ENCODE assay signal across 8 mouse cellular contexts in genomic region chr2:180566240-180566913, GRCm38 (mm10). TPM values are rescaled to one million over a fixed set of nuclear protein-coding genes. Genes with fewer than 3 reads are reported as not detected.
DNase-seq lines count a peak whose midpoint lies in the region; ATAC-seq and TF ChIP-seq lines count a peak whose summit lies in the region.

No protein-coding gene starts in this region.

- peaks cover 8% of the 10 kb centered on the region; the same call in 1 of the 2 replicates for H3K4me1 ChIP-seq in forebrain, embryonic 14.5 days (ENCODE audit: control insufficient read depth, insufficient read depth, low read length)
- peaks cover 24% of the 10 kb centered on the region for H3K4me1 ChIP-seq in forebrain, embryonic 13.5 days
- H3K4me1 ChIP-seq in thymus, adult 2 months (replicated peaks; ENCODE audit: control insufficient read depth, insufficient read depth, low read length) = no peaks in the 10 kb centered on the region

- WGBS in forebrain, embryonic 14.5 days = 34% methylated on average over 13 of the region's 13 CpGs
- WGBS in forebrain, embryonic 13.5 days = 34% methylated on average over 13 of the region's 13 CpGs
- 39% methylated on average over 13 of the region's 13 CpGs for WGBS in thymus, adult 2 months

- no peak for ATAC-seq in forebrain, embryonic 14.5 days
- ATAC-seq in forebrain, embryonic 13.5 days = no peak
- peak; percentile 38 for ATAC-seq in inflammation-experienced regulatory T-cells, adult 6 months
- ATAC-seq in megakaryocyte, adult 5-6 weeks (ENCODE audit: poor library complexity, severe bottlenecking) = peak; percentile 79

- no peak for TF ChIP-seq POLR2A in thymus, adult 2 months (IDR thresholded peaks at IDR 0.05; ENCODE audit: control insufficient read depth, extremely low read depth, insufficient read depth, low read length, poor library complexity)

- H3K27me3 ChIP-seq in forebrain, embryonic 14.5 days (replicated peaks; ENCODE audit: control insufficient read depth, insufficient read depth, low read length) = no peaks in the 10 kb centered on the region
- peaks cover 14% of the 10 kb centered on the region; the same call in 1 of the 2 replicates for H3K27me3 ChIP-seq in forebrain, embryonic 13.5 days
- H3K27me3 ChIP-seq in thymus, adult 2 months (ENCODE audit: control insufficient read depth, insufficient read depth, low read length) = no peaks in the 10 kb centered on the region

- H3K4me3 ChIP-seq in forebrain, embryonic 14.5 days (ENCODE audit: low read depth, low read length) = no peak overlapping the region
- no peak overlapping the region for H3K4me3 ChIP-seq in forebrain, embryonic 13.5 days
- H3K4me3 ChIP-seq in thymus, adult 2 months (ENCODE audit: control insufficient read depth, insufficient read depth, low read length) = no peak overlapping the region

- no peak overlapping the region for H3K27ac ChIP-seq in forebrain, embryonic 14.5 days (ENCODE audit: low read depth, low read length)
- H3K27ac ChIP-seq in forebrain, embryonic 13.5 days = no peak overlapping the region
- H3K27ac ChIP-seq in thymus, adult 2 months (ENCODE audit: control insufficient read depth, insufficient read depth, low read length) = no peak overlapping the region

- DNase-seq in forebrain, embryonic 14.5 days (ENCODE audit: low spot score) = peak; percentile 60
- peak; percentile 42 for DNase-seq in thymus, adult 2 months
- DNase-seq in thymus, adult 18-20 months = no peak
- DNase-seq in cerebellum, adult 9-11 months = peak; percentile 31
- peak; percentile 71 for DNase-seq in thymus, postnatal 4 days

- no peak overlapping the region for H3K4me2 ChIP-seq in forebrain, embryonic 14.5 days (ENCODE audit: low read length)
- H3K4me2 ChIP-seq in forebrain, embryonic 13.5 days = no peak overlapping the region

- H3K9me3 ChIP-seq in forebrain, embryonic 14.5 days (replicated peaks; ENCODE audit: control insufficient read depth, low read length) = no peaks in the 10 kb centered on the region
- H3K9me3 ChIP-seq in forebrain, embryonic 13.5 days (replicated peaks) = no peaks in the 10 kb centered on the region

- TF ChIP-seq CTCF in thymus, adult 2 months (IDR thresholded peaks at IDR 0.05; ENCODE audit: borderline replicate concordance, control insufficient read depth, extremely low read depth, insufficient read depth, low read length, poor library complexity) = no peak

- H3K9ac ChIP-seq in forebrain, embryonic 14.5 days (ENCODE audit: low read length) = no peak overlapping the region
- no peak overlapping the region for H3K9ac ChIP-seq in forebrain, embryonic 13.5 days

- H3K36me3 ChIP-seq in forebrain, embryonic 14.5 days (ENCODE audit: control insufficient read depth, insufficient read depth, low read length) = no peaks in the 10 kb centered on the region
- no peaks in the 10 kb centered on the region for H3K36me3 ChIP-seq in forebrain, embryonic 13.5 days (ENCODE audit: poor library complexity, severe bottlenecking)
- no peaks in the 10 kb centered on the region for H3K36me3 ChIP-seq in thymus, adult 2 months (ENCODE audit: control insufficient read depth, insufficient read depth, low read length)

RNA-seq across cellular contexts. Expression of gene Mrgbp, which starts 14.7 kb away (rescaled TPM):
- polyA plus RNA-seq in forebrain, embryonic 14.5 days (2014; fragmentation: Nextera tagmentation; extraction: Ambion mirVana) = 48.8 and 52.4 TPM in 2 replicates
- polyA plus RNA-seq in forebrain, embryonic 13.5 days (2015; fragmentation: Nextera tagmentation; extraction: Ambion mirVana) = 50.7 and 53.6 TPM in 2 replicates
- 75.6 and 75.7 TPM in 2 replicates for polyA plus RNA-seq in thymus, adult 2 months (2012; rRNA removed)
- 10 to 100 TPM; 15.8 to 28.5 (median 21.4) TPM for polyA plus RNA-seq in inflammation-experienced regulatory T-cells, adult 6 months (2017; shearing (Covaris generic))
- 20.2 and 30.8 TPM in 2 replicates for total RNA-seq in megakaryocyte, adult 5-6 weeks (2015)
- 21.8 and 23.2 TPM in 2 replicates for total RNA-seq in megakaryocyte, adult 5-6 weeks (2017)

RNA-seq across cellular contexts. Expression of gene Ogfr, which starts 22.7 kb away (rescaled TPM):
- 95.6 and 100 TPM in 2 replicates for polyA plus RNA-seq in forebrain, embryonic 14.5 days (2014; fragmentation: Nextera tagmentation; extraction: Ambion mirVana)
- polyA plus RNA-seq in forebrain, embryonic 13.5 days (2015; fragmentation: Nextera tagmentation; extraction: Ambion mirVana) = 79.8 and 85.4 TPM in 2 replicates
- 75.7 and 86.1 TPM in 2 replicates for polyA plus RNA-seq in thymus, adult 2 months (2012; rRNA removed)
- 10 to 100 TPM; 11.2 to 19.9 (median 12.3) TPM for polyA plus RNA-seq in inflammation-experienced regulatory T-cells, adult 6 months (2017; shearing (Covaris generic))
- total RNA-seq in megakaryocyte, adult 5-6 weeks (2015) = 37.3 and 42.7 TPM in 2 replicates
- total RNA-seq in megakaryocyte, adult 5-6 weeks (2017) = 62.2 and 64.9 TPM in 2 replicates

RNA-seq across cellular contexts. Expression of gene Col9a3, which starts 31.2 kb away (rescaled TPM):
- 25.1 and 28.6 TPM in 2 replicates for polyA plus RNA-seq in forebrain, embryonic 14.5 days (2014; fragmentation: Nextera tagmentation; extraction: Ambion mirVana)
- polyA plus RNA-seq in forebrain, embryonic 13.5 days (2015; fragmentation: Nextera tagmentation; extraction: Ambion mirVana) = 17.4 and 21.9 TPM in 2 replicates
- polyA plus RNA-seq in thymus, adult 2 months (2012; rRNA removed) = 4.4 and 4.8 TPM in 2 replicates
- polyA plus RNA-seq in inflammation-experienced regulatory T-cells, adult 6 months (2017; shearing (Covaris generic)) = 1 to 10 TPM in 1 of 3 experiments, under 1 TPM in 2; 0.19 to 1.5 (median 0.87) TPM
- 0.62 and 1.3 TPM in 2 replicates for total RNA-seq in megakaryocyte, adult 5-6 weeks (2015)
- 0.16 and 0.51 TPM in 2 replicates for total RNA-seq in megakaryocyte, adult 5-6 weeks (2017)

Comparison
In these comparisons a context has a peak if more than half of its experiments do, and no peak if none do; other contexts are left out.
1. DNase-seq: peak in forebrain, embryonic 14.5 days (single experiment), thymus, adult 2 months (single experiment), cerebellum, adult 9-11 months (single experiment) and thymus, postnatal 4 days (single experiment); none in thymus, adult 18-20 months (0 of 2).
2. ATAC-seq: peak in inflammation-experienced regulatory T-cells, adult 6 months (single experiment) and megakaryocyte, adult 5-6 weeks (single experiment); none in forebrain, embryonic 14.5 days (single experiment) and forebrain, embryonic 13.5 days (single experiment).